Mouse (Mus musculus) heart, adult 2 months (tissue): ENCODE measurements at regions not wholly inside any gene's neighbourhood (a gene's known extent, or its start where the extent isn't known, plus 50 kb on each side); places are given as distances from the start of the nearest gene placed in this dataset.

Source experiments
- DNase-seq, 2 experiments: peaks; one replicate each; pipeline ENCODE4 v3.0.0; 2021
- H3K27ac ChIP-seq: fragments of 200-600 bp; 2 replicates; pipeline ENCODE4 v1.8.1; 2022
- H3K27me3 ChIP-seq: fragments of 200-500 bp; 2 replicates; pipeline ENCODE4 v1.6.1; 2012; ENCODE audit warnings: mild to moderate bottlenecking, low read length, inconsistent platforms, mixed read lengths; ENCODE audit not compliant: control insufficient read depth, insufficient read depth
- H3K36me3 ChIP-seq: fragments of 200-500 bp; 2 replicates; pipeline ENCODE4 v1.6.1; 2012; ENCODE audit warnings: low read length, inconsistent platforms; ENCODE audit not compliant: control insufficient read depth, insufficient read depth
- H3K4me1 ChIP-seq: fragments of 200-500 bp; 2 replicates; pipeline ENCODE4 v1.6.1; 2011; ENCODE audit warnings: low read length; ENCODE audit not compliant: control insufficient read depth, insufficient read depth
- H3K4me3 ChIP-seq: fragments of 200-600 bp; 2 replicates; pipeline ENCODE4 v1.8.1; 2022
- H3K79me2 ChIP-seq: fragments of 200-500 bp; replicated peaks from 2 replicates; pipeline ENCODE4 v1.6.1; 2012; ENCODE audit warnings: mild to moderate bottlenecking, inconsistent platforms, low read length, moderate library complexity, mixed read lengths; ENCODE audit not compliant: control insufficient read depth, insufficient read depth
- H3K9ac ChIP-seq: fragments of 200-500 bp; 2 replicates; pipeline ENCODE4 v1.6.1; 2012; ENCODE audit warnings: low read depth, mild to moderate bottlenecking, control low read depth, inconsistent platforms, low read length, mixed read lengths
- CTCF ChIP-seq: fragments of 200-600 bp; IDR thresholded peaks from 2 replicates; pipeline ENCODE4 v1.8.1; 2022; ENCODE audit warnings: antibody characterized with exemption, mild to moderate bottlenecking, moderate library complexity
- EP300 ChIP-seq: fragments of 200-500 bp; IDR thresholded peaks from 2 replicates; pipeline ENCODE4 v1.6.1; 2011; ENCODE audit warnings: low read depth, low read length, control low read depth; ENCODE audit not compliant: insufficient read depth
- POLR2A ChIP-seq: fragments of 200-500 bp; IDR thresholded peaks from 2 replicates; pipeline ENCODE4 v1.6.1; 2011; ENCODE audit warnings: mild to moderate bottlenecking, low read depth, low read length, control low read depth; ENCODE audit not compliant: insufficient read depth
- WGBS: fragments of 180-500 bp; shearing (Covaris S2); methylation state at CpG from one replicate; pipeline ENCODE4 v1.1.7; 2018; 5-methylcytosine and 5-hydroxymethylcytosine counted together
- intact Hi-C: fragments of 180-260 bp; cut with DNase I; formaldehyde crosslinking; loops from one replicate; pipeline ENCODE4 v1.15.1; 2025

- WGBS, result 51% methylated on average over 6 of the region's 6 CpGs
- peak in 1 of 2 experiments; percentile 9 for DNase-seq
- intact Hi-C loops, result loop anchor here (10.0 kb wide), 1 partner anchor 506 kb away; no protein-coding TSS in a partner anchor
- Histone ChIP-seq H3K27me3 (no peaks in the 10 kb centered on the region), H3K4me3 (no peak overlapping the region), H3K27ac (peak overlapping the region; percentile 34; the same call in 1 of the 2 replicates), H3K79me2 (no peaks in the 10 kb centered on the region), H3K36me3 (peaks cover 2% of the 10 kb centered on the region; the same call in 1 of the 2 replicates), H3K9ac (no peak overlapping the region), H3K4me1 (peaks cover 4% of the 10 kb centered on the region)
- TF ChIP-seq POLR2A (no peak), EP300 (no peak), CTCF (no peak)
Observed at GRCm38 (mm10) chr11:23140429-23141099, 115.3 kb upstream of the Xpo1 start.

- Histone ChIP-seq H3K4me3 (no peak overlapping the region), H3K27ac (peak overlapping the region; percentile 34; the same call in 1 of the 2 replicates), H3K79me2 (no peaks in the 10 kb centered on the region), H3K9ac (no peak overlapping the region), H3K27me3 (no peaks in the 10 kb centered on the region), H3K4me1 (peaks cover 4% of the 10 kb centered on the region), H3K36me3 (peaks cover 2% of the 10 kb centered on the region; the same call in 1 of the 2 replicates)
- WGBS, result 55% methylated on average over 12 of the region's 12 CpGs
- peak in 1 of 2 experiments; percentile 7 for DNase-seq
- TF ChIP-seq POLR2A, result no peak
- TF ChIP-seq EP300, result no peak
- no peak for TF ChIP-seq CTCF
- intact Hi-C loops, result loop anchor here (10.0 kb wide), 1 partner anchor 506 kb away; no protein-coding TSS in a partner anchor
Observed at GRCm38 (mm10) chr11:23141100-23141837, 114.6 kb upstream of the Xpo1 start.

DNA sequence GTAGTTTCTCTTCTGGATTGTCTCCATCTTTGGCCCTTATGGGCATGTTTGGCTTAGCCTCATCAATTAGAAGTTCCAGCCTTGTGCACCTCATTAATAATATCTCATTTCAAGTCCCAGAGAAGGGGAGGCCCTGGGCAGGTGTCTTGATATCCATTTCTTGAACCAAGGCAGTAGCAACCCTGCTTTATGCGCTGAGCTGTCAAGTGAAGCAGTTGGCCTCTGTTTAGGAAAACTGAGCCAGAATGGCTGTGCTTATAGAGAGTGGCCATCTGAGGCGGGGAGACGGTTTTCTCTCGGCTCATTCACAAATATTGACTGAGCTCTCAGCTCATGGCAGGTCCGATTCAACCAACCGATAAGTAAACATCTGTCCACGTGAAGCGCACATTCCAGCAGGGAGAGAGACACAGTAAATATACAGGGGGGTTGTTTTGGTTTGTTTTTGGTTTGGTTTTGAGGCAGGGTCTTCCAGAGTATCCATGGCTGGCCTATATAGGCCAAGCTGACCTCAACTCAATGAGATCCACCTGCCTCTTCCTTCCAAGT is 107.7 kb upstream of the Xpo1 start:
- no peak overlapping the region for H3K4me3 ChIP-seq
- H3K27ac ChIP-seq, result no peak overlapping the region
- no peaks in the 10 kb centered on the region for H3K36me3 ChIP-seq
- H3K4me1 ChIP-seq, result no peaks in the 10 kb centered on the region
- no peak overlapping the region for H3K9ac ChIP-seq
- no peak for DNase-seq
- H3K79me2 ChIP-seq, result no peaks in the 10 kb centered on the region
- H3K27me3 ChIP-seq, result no peaks in the 10 kb centered on the region
- 88% methylated on average over 8 of the region's 8 CpGs for WGBS
- intact Hi-C loops, result loop anchor here (5.0 to 10.0 kb wide), 2 partner anchors 161 to 513 kb away; no protein-coding TSS in a partner anchor
- TF ChIP-seq CTCF, result no peak
- TF ChIP-seq POLR2A, result no peak
- TF ChIP-seq EP300, result no peak

GRCm38 (mm10) chr11:23149556-23150244 is 106.1 kb upstream of the Xpo1 start:
- 65% methylated on average over 5 of the region's 5 CpGs for WGBS
- no peak for DNase-seq

GRCm38 (mm10) chr11:23154851-23155250 is 101.0 kb upstream of the Xpo1 start:
- H3K9ac ChIP-seq, result no peak overlapping the region
- no peak for DNase-seq
- intact Hi-C loops, result loop anchor here (5.0 kb wide), 2 partner anchors 102 to 148 kb away; partner anchors contain the start of genes Fam161a and Xpo1
- no peaks in the 10 kb centered on the region for H3K36me3 ChIP-seq
- whole genome bisulfite sequencing, result 59% methylated on average over 1 of the region's 1 CpGs
- no peak overlapping the region for H3K27ac ChIP-seq
- no peaks in the 10 kb centered on the region for H3K4me1 ChIP-seq
- no peak overlapping the region for H3K4me3 ChIP-seq
- no peaks in the 10 kb centered on the region for H3K79me2 ChIP-seq
- no peaks in the 10 kb centered on the region for H3K27me3 ChIP-seq
- TF ChIP-seq EP300, result no peak
- no peak for TF ChIP-seq POLR2A
- TF ChIP-seq CTCF, result no peak

More at GRCm38 (mm10) chr11:23149556-23150244, 106.1 kb upstream of the Xpo1 start:
- Histone ChIP-seq H3K4me3 (no peak overlapping the region), H3K27ac (no peak overlapping the region), H3K9ac (no peak overlapping the region), H3K79me2 (no peaks in the 10 kb centered on the region), H3K27me3 (no peaks in the 10 kb centered on the region), H3K4me1 (no peaks in the 10 kb centered on the region), H3K36me3 (no peaks in the 10 kb centered on the region)
- TF ChIP-seq CTCF (peak; percentile 84), POLR2A (no peak)
- intact Hi-C loops, result loop anchor here (1.0 to 10.0 kb wide), 5 partner anchors 108 to 515 kb away; partner anchors contain the start of genes Fam161a and Xpo1
